Mouse (Mus musculus) cerebellum, postnatal 25 days (tissue): ENCODE data around the gene Ndrg3.
"Not testable (repeated sequence)": the region's sequence is repeated elsewhere in the genome, so short reads cannot be mapped to it uniquely, and the experiment has no call there.

Experiments used
- DNase-seq, 2 experiments: peaks; one replicate each; pipeline ENCODE4 v3.0.0; 2021; ENCODE audit warnings: mixed read lengths in 2 of 2

Ndrg3 gene

GRCm38 (mm10) chr2:156933426-156933825 lies 58.4 kb downstream of the Ndrg3 start:
- DNase-seq = peak in 1 of 2 experiments; percentile 45

- DNase-seq = no peak
Observed at GRCm38 (mm10) chr2:156931421-156931820, 60.4 kb downstream of the Ndrg3 start.

GRCm38 (mm10) chr2:156930549-156930948 lies 61.3 kb downstream of the Ndrg3 start:
- DNase-seq = no peak

- DNase-seq = no peak
Observed at GRCm38 (mm10) chr2:156929519-156930120, 62.2 kb downstream of the Ndrg3 start.

GRCm38 (mm10) chr2:156928606-156929005 lies 63.2 kb downstream of the Ndrg3 start:
- no peak for DNase-seq

- no peak for DNase-seq
Observed at GRCm38 (mm10) chr2:156927663-156928062, 64.2 kb downstream of the Ndrg3 start.

GRCm38 (mm10) chr2:156925611-156926010 lies 66.2 kb downstream of the Ndrg3 start:
- not testable (repeated sequence) for DNase-seq

GRCm38 (mm10) chr2:156925075-156925474 lies 66.8 kb downstream of the Ndrg3 start:
- DNase-seq = not testable (repeated sequence)

GRCm38 (mm10) chr2:156924210-156924898 lies 67.5 kb downstream of the Ndrg3 start:
- no peak for DNase-seq

GRCm38 (mm10) chr2:156923057-156923456 lies 68.8 kb downstream of the Ndrg3 start:
- DNase-seq = peak; percentile 34 to 53

GRCm38 (mm10) chr2:156919796-156920195 lies 72.1 kb downstream of the Ndrg3 start:
- no peak for DNase-seq

GRCm38 (mm10) chr2:156919191-156919590 lies 72.7 kb downstream of the Ndrg3 start:
- not testable (repeated sequence) for DNase-seq

- DNase-seq = no peak
Observed at GRCm38 (mm10) chr2:156918562-156918961, 73.3 kb downstream of the Ndrg3 start.

- DNase-seq = peak; percentile 38 to 55
Observed at GRCm38 (mm10) chr2:156916419-156917125, 75.3 kb downstream of the Ndrg3 start.

- no peak for DNase-seq
Observed at GRCm38 (mm10) chr2:156915559-156915958, 76.3 kb downstream of the Ndrg3 start.

GRCm38 (mm10) chr2:156913191-156913590 lies 78.7 kb downstream of the Ndrg3 start:
- no peak for DNase-seq

GRCm38 (mm10) chr2:156905931-156906330 lies 85.9 kb downstream of the Ndrg3 start:
- DNase-seq = peak; percentile 80 to 81

GRCm38 (mm10) chr2:156904976-156905717 lies 86.7 kb downstream of the Ndrg3 start:
- peak; percentile 80 to 88 for DNase-seq

- DNase-seq = peak in 1 of 2 experiments; percentile 53
Observed at GRCm38 (mm10) chr2:156903367-156903766, 88.5 kb downstream of the Ndrg3 start.

GRCm38 (mm10) chr2:156902411-156902810 lies 89.4 kb downstream of the Ndrg3 start:
- DNase-seq = not testable (repeated sequence)

- DNase-seq = no peak
Observed at GRCm38 (mm10) chr2:156901883-156902282, 90.0 kb downstream of the Ndrg3 start.

GRCm38 (mm10) chr2:156901344-156901743 lies 90.5 kb downstream of the Ndrg3 start:
- no peak for DNase-seq

GRCm38 (mm10) chr2:156899184-156899583 lies 92.7 kb downstream of the Ndrg3 start:
- DNase-seq = no peak
